Mouse (Mus musculus): ENCODE results near the gene Ank.

Ank gene

GRCm38 (mm10) chr15:27571179-27571578 lies 104.7 kb downstream of the Ank start:
- in situ Hi-C loops (cut with MboI, MseI): no loop called here

- in situ Hi-C loops (cut with MboI, MseI): no loop called here
Observed at GRCm38 (mm10) chr15:27574992-27575781, 108.7 kb downstream of the Ank start.

- in situ Hi-C loops (cut with MboI, MseI): no loop called here
Observed at GRCm38 (mm10) chr15:27575932-27576331, 109.5 kb downstream of the Ank start.

- in situ Hi-C loops (cut with MboI, MseI): no loop called here
Observed at GRCm38 (mm10) chr15:27576886-27577285, 110.4 kb downstream of the Ank start.

- in situ Hi-C loops (cut with MboI, MseI): no loop called here
Observed at GRCm38 (mm10) chr15:27577915-27578780, 111.7 kb downstream of the Ank start.

- in situ Hi-C loops (cut with MboI, MseI): no loop called here
Observed at GRCm38 (mm10) chr15:27578918-27579317, 112.4 kb downstream of the Ank start.

- in situ Hi-C loops (cut with MboI, MseI): loop anchor here (5.0 to 10.0 kb wide), 2 partner anchors 115 to 263 kb away; partner anchors contain the start of gene Ank
Observed at GRCm38 (mm10) chr15:27579853-27580252, 113.4 kb downstream of the Ank start.

GRCm38 (mm10) chr15:27580771-27581170 lies 114.3 kb downstream of the Ank start:
- in situ Hi-C loops (cut with MboI, MseI): loop anchor here (5.0 to 10.0 kb wide), 2 partner anchors 116 to 263 kb away; partner anchors contain the start of gene Ank

- in situ Hi-C loops (cut with MboI, MseI): loop anchor here (5.0 to 10.0 kb wide), 2 partner anchors 117 to 264 kb away; partner anchors contain the start of gene Ank
Observed at GRCm38 (mm10) chr15:27581640-27582039, 115.2 kb downstream of the Ank start.

GRCm38 (mm10) chr15:27582428-27582827 lies 116.0 kb downstream of the Ank start:
- in situ Hi-C loops (cut with MboI, MseI): loop anchor here (5.0 to 10.0 kb wide), 2 partner anchors 118 to 265 kb away; partner anchors contain the start of gene Ank

- in situ Hi-C loops (cut with MboI, MseI): loop anchor here (5.0 to 10.0 kb wide), 2 partner anchors 118 to 266 kb away; partner anchors contain the start of gene Ank
Observed at GRCm38 (mm10) chr15:27583042-27583441, 116.6 kb downstream of the Ank start.

- in situ Hi-C loops (cut with MboI, MseI): loop anchor here (5.0 to 10.0 kb wide), 2 partner anchors 119 to 266 kb away; partner anchors contain the start of gene Ank
Observed at GRCm38 (mm10) chr15:27583620-27584019, 117.1 kb downstream of the Ank start.

GRCm38 (mm10) chr15:27585466-27586092 lies 119.1 kb downstream of the Ank start:
- in situ Hi-C loops (cut with MboI, MseI): loop anchor here (10.0 kb wide), 1 partner anchor 121 kb away; the partner anchor contains the start of gene Ank

- in situ Hi-C loops (cut with MboI, MseI): loop anchor here (10.0 kb wide), 1 partner anchor 121 kb away; the partner anchor contains the start of gene Ank
Observed at GRCm38 (mm10) chr15:27586093-27586480, 119.6 kb downstream of the Ank start.

- in situ Hi-C loops (cut with MboI, MseI): loop anchor here (10.0 kb wide), 1 partner anchor 123 kb away; the partner anchor contains the start of gene Ank
Observed at GRCm38 (mm10) chr15:27588087-27588826, 121.8 kb downstream of the Ank start.

- in situ Hi-C loops (cut with MboI, MseI): loop anchor here (10.0 kb wide), 1 partner anchor 1606 kb away; the partner anchor contains the start of gene Zfp622
Observed at GRCm38 (mm10) chr15:27590812-27591211, 124.3 kb downstream of the Ank start.

GRCm38 (mm10) chr15:27592620-27593320 lies 126.3 kb downstream of the Ank start:
- in situ Hi-C loops (cut with MboI, MseI): loop anchor here (10.0 kb wide), 1 partner anchor 1608 kb away; the partner anchor contains the start of gene Zfp622

- in situ Hi-C loops (cut with MboI, MseI): loop anchor here (10.0 kb wide), 1 partner anchor 1609 kb away; the partner anchor contains the start of gene Zfp622
Observed at GRCm38 (mm10) chr15:27593717-27594116, 127.2 kb downstream of the Ank start.

- in situ Hi-C loops (cut with MboI, MseI): loop anchor here (10.0 kb wide), 1 partner anchor 1610 kb away; the partner anchor contains the start of gene Zfp622
Observed at GRCm38 (mm10) chr15:27594973-27595372, 128.5 kb downstream of the Ank start.
